Mouse (Mus musculus) testis, postnatal 14 days (tissue): ENCODE data around the gene Drosha.
A peak's percentile ranks its signal among the peaks of the same experiment; 100 is the strongest.
"Not testable (repeated sequence)": the region's sequence is repeated elsewhere in the genome, so short reads cannot be mapped to it uniquely, and the experiment has no call there.

Experiments used
- DNase-seq: peaks from one replicate; pipeline ENCODE4 v3.0.0; 2021; ENCODE audit warnings: low spot score

The Drosha gene

DNA sequence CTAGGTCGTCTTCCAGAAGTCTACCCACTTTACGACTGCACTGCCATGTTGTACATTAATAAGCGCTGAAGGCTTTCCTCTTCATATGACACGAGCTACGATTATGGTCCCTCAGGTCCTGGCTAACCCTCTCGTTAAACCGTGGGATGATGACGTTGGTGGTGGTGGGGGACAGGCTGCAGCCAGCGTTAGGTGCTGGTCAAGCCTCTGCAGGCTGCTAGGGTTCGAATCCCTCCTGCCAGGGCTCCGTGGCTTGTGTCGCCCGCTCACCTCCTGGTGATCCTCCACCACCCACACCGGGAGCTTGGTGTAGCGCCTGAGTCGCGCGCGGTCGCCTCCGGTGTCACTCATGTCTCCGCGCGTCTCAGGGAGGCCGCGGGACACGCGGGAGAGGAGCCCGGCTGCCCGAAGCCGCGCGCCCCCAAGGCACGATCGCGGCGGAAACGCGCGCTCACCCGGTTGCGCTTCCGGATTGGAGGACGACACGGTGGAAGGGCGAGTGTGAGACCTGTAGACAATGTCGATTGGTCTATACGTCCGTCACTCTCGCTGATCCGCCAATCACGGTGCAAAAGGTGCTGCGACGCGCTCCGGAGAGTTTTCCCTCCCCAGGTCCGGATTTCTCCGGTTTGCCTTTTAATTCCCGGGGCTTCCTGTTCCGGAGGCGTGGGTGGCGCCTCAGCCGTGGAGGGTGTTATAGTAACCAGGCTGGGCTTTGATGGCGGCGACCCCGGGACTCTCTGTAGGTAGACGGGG lies at the start of gene Drosha, which contains the start of gene 6030458C11Rik:
Gene Drosha (plus strand): TSS at position 619 of the 756 bp plus-strand sequence.
Gene 6030458C11Rik (minus strand): TSS at position 453 of the 756 bp plus-strand sequence.
- DNase-seq = peak; percentile 99

GRCm38 (mm10) chr15:12781296-12781695 lies 43.3 kb upstream of the Drosha start:
- DNase-seq = no peak

DNA sequence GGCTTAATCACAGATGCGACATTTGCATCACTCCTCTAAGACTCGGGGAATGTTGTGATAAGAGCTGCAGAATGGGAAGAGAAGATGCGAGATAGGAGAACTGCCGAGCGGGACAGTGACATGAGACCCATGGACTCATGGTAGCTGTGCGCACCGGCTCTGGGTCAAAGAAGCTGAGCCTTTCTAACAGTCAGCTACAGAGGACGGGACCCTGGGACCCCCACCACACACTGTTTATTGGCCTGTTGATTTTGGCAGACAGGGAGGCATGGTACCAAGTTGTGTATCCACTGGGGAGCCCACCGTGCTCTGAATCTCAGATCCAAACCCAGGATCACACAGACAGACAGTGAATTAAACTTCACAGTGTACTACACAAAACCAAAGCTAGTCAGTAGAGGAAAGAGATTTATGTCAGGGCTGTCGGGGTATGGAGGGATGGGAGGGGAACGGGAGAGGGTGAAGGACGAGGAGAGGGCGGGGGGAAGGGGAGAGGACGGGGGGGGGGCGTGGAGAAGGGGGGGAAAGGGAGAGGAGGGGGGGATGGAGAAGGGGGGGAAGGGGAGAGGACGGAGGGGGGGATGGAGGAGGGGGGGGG lies 42.8 kb upstream of the Drosha start:
- no peak for DNase-seq

GRCm38 (mm10) chr15:12788536-12788935 lies 36.1 kb upstream of the Drosha start:
- DNase-seq = no peak

- no peak for DNase-seq
Observed at GRCm38 (mm10) chr15:12789406-12789867, 35.2 kb upstream of the Drosha start.

DNA sequence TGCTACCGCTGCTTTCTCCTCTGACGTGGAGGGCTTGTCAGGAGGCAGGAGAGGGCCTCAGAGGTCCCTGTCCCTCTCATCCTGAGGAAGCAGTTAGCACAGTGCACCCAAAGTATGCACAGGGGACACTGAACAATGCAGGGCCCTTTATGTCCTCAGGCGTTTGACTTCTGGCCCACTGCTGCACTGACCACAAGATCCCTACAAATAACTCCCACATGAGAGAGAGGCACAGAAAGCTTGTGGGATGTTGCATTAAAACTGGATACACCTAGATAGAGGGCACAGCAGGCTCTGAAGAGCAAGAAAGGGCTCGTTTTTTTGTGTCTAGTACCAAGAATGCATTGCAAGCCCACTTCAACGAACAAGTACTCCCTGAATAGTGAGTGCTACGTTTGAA lies 30.3 kb upstream of the Drosha start:
- no peak for DNase-seq

DNA sequence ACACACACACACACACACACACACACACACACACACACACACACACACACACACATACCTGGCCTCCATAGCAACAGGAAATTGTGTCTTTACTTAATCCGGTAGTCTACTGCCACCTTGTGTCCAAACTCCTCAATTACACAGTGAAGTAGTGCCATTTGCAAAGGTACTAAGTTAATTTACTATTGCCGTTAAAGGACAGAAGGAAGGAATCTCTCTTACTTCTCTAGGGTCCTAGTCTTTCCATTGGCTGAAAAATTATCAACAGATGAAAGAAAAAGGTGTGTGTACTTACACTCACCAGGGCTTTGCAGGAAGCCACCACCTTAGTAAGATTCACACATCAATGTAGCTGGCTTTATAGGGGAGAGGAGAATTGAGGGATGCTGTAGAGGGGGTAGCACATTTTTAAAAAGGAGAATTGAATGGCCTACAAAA lies 29.1 kb upstream of the Drosha start:
- peak; percentile 42 for DNase-seq

- DNase-seq = no peak
Observed at GRCm38 (mm10) chr15:12795909-12796470, 28.6 kb upstream of the Drosha start.

DNA sequence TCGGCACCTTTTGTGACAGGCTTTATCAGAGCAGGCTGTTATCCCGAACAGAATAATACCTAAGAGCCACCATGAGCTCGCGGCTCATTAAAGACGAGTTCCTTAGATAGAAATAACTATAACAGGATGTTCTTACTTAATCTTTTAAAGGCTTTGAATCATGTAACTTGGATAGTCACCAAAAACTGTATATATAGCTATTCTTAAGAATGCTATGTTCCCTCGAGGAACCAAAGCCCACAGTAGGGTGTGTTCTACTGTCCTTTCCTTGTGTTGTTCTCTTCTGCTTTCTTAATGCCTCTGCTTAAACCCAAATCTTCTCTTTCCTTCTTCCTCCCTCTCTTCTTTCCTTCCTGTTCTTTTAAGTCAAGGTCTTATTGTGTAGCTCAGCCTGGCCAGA lies 26.6 kb upstream of the Drosha start:
- DNase-seq = no peak

DNA sequence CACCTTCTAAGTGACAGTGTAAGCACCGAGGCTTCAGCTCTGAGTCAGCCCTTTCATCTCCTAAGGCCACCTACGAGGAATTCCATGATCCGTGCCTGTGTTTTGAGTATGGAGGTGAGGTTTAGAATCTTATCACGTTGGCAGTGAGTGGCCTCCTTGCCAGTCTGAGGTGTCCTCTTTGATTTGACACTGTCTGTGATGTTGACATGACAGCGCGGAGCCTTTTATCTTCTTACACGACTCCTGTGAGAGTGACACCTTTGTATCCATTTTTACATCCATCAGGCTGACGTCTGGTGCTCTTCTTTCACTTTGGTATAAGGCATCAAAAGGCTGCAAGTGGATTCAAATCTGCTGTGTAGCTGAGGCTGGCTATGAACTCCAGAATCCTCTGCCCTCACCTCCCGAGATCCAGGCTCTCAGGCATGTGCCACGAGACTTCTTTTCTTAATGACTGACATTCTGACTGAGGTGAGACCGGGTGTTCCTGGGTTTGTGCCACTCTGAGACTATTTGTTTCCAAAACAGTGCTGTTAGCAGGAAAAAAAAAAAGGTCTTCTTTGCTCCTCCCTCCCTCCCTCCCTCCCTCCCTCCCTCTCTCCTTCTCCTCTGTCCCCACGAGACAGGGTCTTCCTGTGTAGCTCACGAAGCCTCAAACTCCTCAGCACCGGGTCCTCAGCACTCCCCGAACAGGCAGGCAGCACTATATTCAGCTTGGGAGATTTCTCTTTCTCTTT lies 24.0 kb upstream of the Drosha start:
- DNase-seq = no peak

DNA sequence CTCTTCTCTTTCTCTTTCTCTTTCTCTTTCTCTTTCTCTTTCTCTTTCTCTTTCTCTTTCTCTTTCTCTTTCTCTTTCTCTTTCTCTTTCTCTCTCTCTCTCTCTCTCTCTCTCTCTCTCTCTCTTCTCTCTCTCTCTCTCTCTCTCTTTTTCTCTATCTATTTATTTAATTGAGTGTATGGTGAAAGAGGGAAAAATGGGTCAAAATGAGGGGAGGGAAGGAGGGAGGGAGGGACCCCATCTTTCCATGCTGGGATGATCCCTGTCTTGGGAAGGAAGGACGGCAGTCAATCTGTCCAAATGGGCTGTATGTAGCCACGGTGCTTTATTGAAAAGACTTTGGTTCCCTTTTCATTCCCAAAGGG lies 23.5 kb upstream of the Drosha start:
- not testable (repeated sequence) for DNase-seq

DNA sequence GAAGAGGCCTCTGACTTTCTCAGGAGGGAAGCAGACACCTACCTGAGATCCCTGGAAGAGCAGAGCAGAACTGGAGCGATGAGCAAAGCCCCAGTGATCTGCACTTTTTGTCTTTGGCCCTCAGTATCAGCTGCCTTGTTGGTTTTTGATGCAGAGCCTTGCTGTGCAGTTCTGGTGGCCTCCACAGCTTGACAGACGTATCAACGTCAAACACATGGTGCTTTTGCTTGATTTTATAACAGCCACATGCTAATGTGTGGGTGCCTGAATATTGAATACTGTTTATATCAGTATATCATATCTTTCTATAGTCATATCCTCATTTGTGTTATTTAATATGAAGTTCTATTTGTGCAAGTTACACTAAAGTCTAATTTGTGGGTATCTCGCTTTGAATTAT lies 19.5 kb upstream of the Drosha start:
- DNase-seq = no peak

- DNase-seq = no peak
Observed at GRCm38 (mm10) chr15:12807088-12807487, 17.5 kb upstream of the Drosha start.

DNA sequence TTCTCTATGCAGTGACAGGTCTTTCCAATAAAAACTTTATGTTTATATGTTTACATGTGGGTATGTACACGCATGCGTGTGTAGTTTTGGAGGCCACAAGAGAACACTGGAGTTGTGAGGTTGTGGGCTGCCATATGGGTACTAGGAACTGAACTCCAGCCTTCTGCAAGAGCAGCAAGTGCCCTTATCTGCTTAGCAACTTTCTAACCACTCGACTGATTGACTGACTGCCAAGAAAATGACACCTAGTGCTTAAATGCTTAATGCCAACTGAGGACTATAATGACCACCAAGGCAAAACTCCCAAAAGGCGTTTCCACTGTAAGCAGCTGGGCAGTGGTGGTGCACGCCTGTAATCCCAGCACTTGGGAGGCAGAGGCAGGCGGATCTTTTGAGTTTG lies 15.3 kb upstream of the Drosha start:
- no peak for DNase-seq

- no peak for DNase-seq
Observed at GRCm38 (mm10) chr15:12812646-12813045, 12.0 kb upstream of the Drosha start.

- no peak for DNase-seq
Observed at GRCm38 (mm10) chr15:12817592-12817991, 7.0 kb upstream of the Drosha start.

DNA sequence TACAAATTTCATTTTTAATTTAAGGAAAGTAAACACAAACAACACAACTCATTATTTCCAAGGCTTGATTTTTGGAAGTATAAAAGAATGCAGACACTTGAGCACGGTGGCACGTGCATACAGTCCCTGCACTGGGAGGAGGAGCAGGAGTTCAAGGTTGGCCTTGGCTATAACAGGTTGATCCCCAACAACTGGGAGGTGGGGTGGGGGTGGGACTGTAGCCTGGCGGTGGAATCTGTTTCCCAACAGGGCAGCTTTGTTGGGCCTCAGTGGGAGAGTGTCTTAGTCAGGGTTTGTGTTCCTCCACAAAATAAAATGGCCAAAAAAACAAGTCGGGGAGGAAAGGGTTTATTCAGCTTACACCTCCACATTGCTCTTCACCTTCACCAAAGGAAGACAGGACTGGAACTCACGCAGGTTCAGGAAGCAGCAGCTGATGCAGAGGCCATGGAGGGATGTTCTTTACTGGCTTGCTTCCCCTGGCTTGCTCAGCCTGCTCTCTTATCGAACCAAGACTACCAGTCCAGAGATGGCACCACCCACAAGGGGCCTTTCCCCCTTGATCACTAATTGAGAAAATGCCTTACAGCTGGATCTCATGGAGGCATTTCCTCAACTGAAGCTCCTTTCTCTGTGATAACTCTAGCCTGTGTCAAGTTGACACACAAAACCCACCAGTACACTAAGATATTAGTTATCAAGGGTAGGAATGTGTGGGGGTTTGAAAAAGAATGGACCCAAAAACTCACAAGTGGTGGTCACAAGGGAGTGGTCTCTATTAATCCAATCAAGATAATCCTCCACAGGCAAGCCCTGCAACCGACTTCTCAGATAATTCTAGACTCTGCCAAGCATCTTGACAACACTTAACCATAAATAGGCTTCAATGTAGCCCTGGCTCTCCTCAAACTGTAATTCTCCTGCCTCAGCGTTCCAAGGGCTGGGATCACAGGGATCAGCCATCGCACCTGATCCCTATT lies 1.9 kb upstream of the Drosha start:
- DNase-seq = no peak

- no peak for DNase-seq
Observed at GRCm38 (mm10) chr15:12823455-12824119, 1.0 kb upstream of the Drosha start.

- DNase-seq = no peak
Observed at GRCm38 (mm10) chr15:12824965-12825364, 350 bp downstream of the Drosha start.

- DNase-seq = no peak
Observed at GRCm38 (mm10) chr15:12825408-12825807, 793 bp downstream of the Drosha start.

GRCm38 (mm10) chr15:12829878-12830277 lies 5.3 kb downstream of the Drosha start:
- no peak for DNase-seq
